Mouse (Mus musculus) myocyte (in vitro differentiated cells): Measurements from ENCODE around the gene Fat3. TPM values are rescaled to one million over a fixed set of nuclear protein-coding genes. Genes with fewer than 3 reads are reported as not detected.

ENCODE experiments used
- H3K27me3 ChIP-seq: one replicate; pipeline ENCODE4 v1.6.1; 2011; ENCODE audit not compliant: control insufficient read depth, insufficient read depth, insufficient read length
- H3K36me3 ChIP-seq: one replicate; pipeline ENCODE4 v1.6.1; 2011; ENCODE audit not compliant: control insufficient read depth, insufficient read depth
- H3K4me2 ChIP-seq: one replicate; pipeline ENCODE4 v1.6.1; 2011; ENCODE audit warnings: low read depth, control low read depth
- H3K4me3 ChIP-seq: one replicate; pipeline ENCODE4 v1.5.1; 2011; ENCODE audit warnings: mild to moderate bottlenecking, control low read depth, moderate library complexity
- H3K79me2 ChIP-seq: one replicate; pipeline ENCODE4 v1.6.1; 2011; ENCODE audit not compliant: control insufficient read depth, insufficient read depth
- H3ac ChIP-seq: one replicate; pipeline ENCODE4 v1.6.1; 2011; ENCODE audit not compliant: control insufficient read depth, insufficient read length
- CEBPB ChIP-seq: IDR thresholded peaks from 2 replicates; pipeline ENCODE4 v1.6.1; 2011; ENCODE audit warnings: mild to moderate bottlenecking, moderate library complexity; ENCODE audit not compliant: poor library complexity, insufficient read depth, severe bottlenecking
- E2F4 ChIP-seq: IDR thresholded peaks from one replicate; pipeline ENCODE4 v1.6.1; 2011; ENCODE audit warnings: mild to moderate bottlenecking, control low read depth, moderate library complexity; ENCODE audit not compliant: insufficient read depth
- MAX ChIP-seq: IDR thresholded peaks from one replicate; pipeline ENCODE4 v1.6.1; 2011; ENCODE audit warnings: low read depth, mild to moderate bottlenecking, control low read depth
- MYOD1 ChIP-seq, 3 experiments: IDR thresholded peaks; one replicate each; pipeline ENCODE4 v1.6.1; 2011; ENCODE audit warnings: control low read depth in 2 of 3, low read depth in 2 of 3, mild to moderate bottlenecking in 2 of 3, moderate library complexity in 1 of 3; ENCODE audit not compliant: insufficient read length in 2 of 3, control insufficient read depth in 1 of 3
- MYOG ChIP-seq, 3 experiments: IDR thresholded peaks; one replicate each; pipeline ENCODE4 v1.6.1; 2011; ENCODE audit warnings: control low read depth in 2 of 3, low read depth in 2 of 3, mild to moderate bottlenecking in 2 of 3; ENCODE audit not compliant: insufficient read length in 2 of 3, control insufficient read depth in 1 of 3, insufficient read depth in 1 of 3
- POLR2A ChIP-seq: IDR thresholded peaks from one replicate; pipeline ENCODE4 v1.6.1; 2011; ENCODE audit warnings: low read depth, mild to moderate bottlenecking, control low read depth, moderate library complexity; ENCODE audit not compliant: insufficient read length
- POLR2AphosphoS2 ChIP-seq: IDR thresholded peaks from one replicate; pipeline ENCODE4 v1.6.1; 2011; ENCODE audit warnings: low read depth, control low read depth; ENCODE audit not compliant: insufficient read length
- REST ChIP-seq: IDR thresholded peaks from one replicate; pipeline ENCODE4 v1.6.1; 2011; ENCODE audit warnings: mild to moderate bottlenecking, control low read depth, moderate library complexity; ENCODE audit not compliant: insufficient read depth, insufficient read length
- SRF ChIP-seq: IDR thresholded peaks from one replicate; pipeline ENCODE4 v1.6.1; 2011; ENCODE audit warnings: low read depth; ENCODE audit not compliant: control insufficient read depth, insufficient read length
- TCF12 ChIP-seq: IDR thresholded peaks from one replicate; pipeline ENCODE4 v1.6.1; 2011; ENCODE audit warnings: mild to moderate bottlenecking, control low read depth; ENCODE audit not compliant: poor library complexity, insufficient read depth, severe bottlenecking
- TCF3 ChIP-seq: IDR thresholded peaks from one replicate; pipeline ENCODE4 v1.6.1; 2011; ENCODE audit warnings: low read depth, control low read depth; ENCODE audit not compliant: insufficient read length
- USF1 ChIP-seq: IDR thresholded peaks from one replicate; pipeline ENCODE4 v1.6.1; 2011; ENCODE audit warnings: low read depth, mild to moderate bottlenecking, control low read depth, moderate library complexity
- polyA plus RNA-seq: library from polyadenylated mRNA; unstranded; fragments of >200 nt; fragmentation: generic; extraction: Trizol; gene quantifications from one replicate; pipeline ENCODE4 v1.2.1, GENCODE M21; 2012; ENCODE audit warnings: missing spikeins

Fat3 gene
- polyA plus RNA-seq, 1 experiment: not detected

- Histone ChIP-seq H3K36me3 (no peaks in the 10 kb centered on the region), H3K79me2 (no peaks in the 10 kb centered on the region), H3K4me2 (no peak overlapping the region), H3K27me3 (no peaks in the 10 kb centered on the region), H3ac (no peak overlapping the region), H3K4me3 (no peak overlapping the region)
- TF ChIP-seq MYOG (IDR thresholded peaks at IDR 0.05; ENCODE audit: control insufficient read depth in 1 of 3, insufficient read depth in 1 of 3, insufficient read length in 2 of 3, low read depth in 2 of 3) (no peak), E2F4 (no peak), TCF12 (no peak), REST (no peak), SRF (no peak)
These were observed 198.6 kb downstream of the Fat3 start for GRCm38 (mm10) chr9:16302484-16302883.

- Histone ChIP-seq H3K36me3 (no peaks in the 10 kb centered on the region), H3K27me3 (no peaks in the 10 kb centered on the region), H3K4me2 (no peak overlapping the region), H3ac (no peak overlapping the region), H3K4me3 (no peak overlapping the region), H3K79me2 (no peaks in the 10 kb centered on the region)
- TF ChIP-seq MYOG (IDR thresholded peaks at IDR 0.05; ENCODE audit: control insufficient read depth in 1 of 3, insufficient read depth in 1 of 3, insufficient read length in 2 of 3, low read depth in 2 of 3): no peak
- no peak for TF ChIP-seq E2F4
- TF ChIP-seq POLR2A: no peak
- no peak for TF ChIP-seq REST
- TF ChIP-seq POLR2AphosphoS2: no peak
- TF ChIP-seq MAX: no peak
- no peak for TF ChIP-seq MYOD1 (IDR thresholded peaks at IDR 0.05; ENCODE audit: control insufficient read depth in 1 of 3, insufficient read length in 2 of 3, low read depth in 2 of 3)
- no peak for TF ChIP-seq TCF3
- no peak for TF ChIP-seq TCF12
- TF ChIP-seq CEBPB: no peak
- no peak for TF ChIP-seq USF1
These were observed 203.2 kb downstream of the Fat3 start for GRCm38 (mm10) chr9:16297935-16298334.

- H3ac ChIP-seq: no peak overlapping the region
- TF ChIP-seq POLR2AphosphoS2: no peak
- TF ChIP-seq SRF: no peak
- no peak for TF ChIP-seq REST
- no peak for TF ChIP-seq POLR2A
- no peak for TF ChIP-seq MAX
- no peak for TF ChIP-seq E2F4
- TF ChIP-seq CEBPB: no peak
- TF ChIP-seq USF1: no peak
- no peak for TF ChIP-seq TCF3
- TF ChIP-seq MYOD1 (IDR thresholded peaks at IDR 0.05; ENCODE audit: control insufficient read depth in 1 of 3, insufficient read length in 2 of 3, low read depth in 2 of 3): no peak
These were observed 206.9 kb downstream of the Fat3 start for GRCm38 (mm10) chr9:16293928-16294806.

GRCm38 (mm10) chr9:16292492-16292891, 208.6 kb downstream of the Fat3 start:
- no peak overlapping the region for H3K4me2 ChIP-seq
- H3K79me2 ChIP-seq: no peaks in the 10 kb centered on the region
- no peaks in the 10 kb centered on the region for H3K27me3 ChIP-seq
- TF ChIP-seq TCF12 (no peak), MYOD1 (IDR thresholded peaks at IDR 0.05; ENCODE audit: control insufficient read depth in 1 of 3, insufficient read length in 2 of 3, low read depth in 2 of 3) (no peak), MAX (no peak), TCF3 (no peak), POLR2A (no peak), POLR2AphosphoS2 (no peak)
- no peak overlapping the region for H3ac ChIP-seq
- H3K4me3 ChIP-seq: no peak overlapping the region
- no peaks in the 10 kb centered on the region for H3K36me3 ChIP-seq

More at GRCm38 (mm10) chr9:16293928-16294806, 206.9 kb downstream of the Fat3 start:
- H3K36me3 ChIP-seq: no peaks in the 10 kb centered on the region
- no peak overlapping the region for H3K4me2 ChIP-seq
- H3K79me2 ChIP-seq: no peaks in the 10 kb centered on the region
- H3K27me3 ChIP-seq: no peaks in the 10 kb centered on the region
- H3K4me3 ChIP-seq: no peak overlapping the region

GRCm38 (mm10) chr9:16290911-16291310, 210.2 kb downstream of the Fat3 start:
- no peaks in the 10 kb centered on the region for H3K79me2 ChIP-seq
- TF ChIP-seq POLR2A: no peak
- TF ChIP-seq E2F4: no peak
- TF ChIP-seq MYOD1 (IDR thresholded peaks at IDR 0.05; ENCODE audit: control insufficient read depth in 1 of 3, insufficient read length in 2 of 3, low read depth in 2 of 3): no peak
- TF ChIP-seq TCF12: no peak
- no peak for TF ChIP-seq POLR2AphosphoS2
- no peak for TF ChIP-seq TCF3
- TF ChIP-seq USF1: no peak
- TF ChIP-seq CEBPB: no peak
- TF ChIP-seq SRF: no peak
- TF ChIP-seq REST: no peak
- TF ChIP-seq MAX: no peak

More at GRCm38 (mm10) chr9:16290911-16291310, 210.2 kb downstream of the Fat3 start:
- Histone ChIP-seq H3ac (no peak overlapping the region), H3K36me3 (no peaks in the 10 kb centered on the region), H3K4me2 (no peak overlapping the region), H3K4me3 (no peak overlapping the region), H3K27me3 (no peaks in the 10 kb centered on the region)
